Mouse (Mus musculus) frontal cortex, adult (tissue): ENCODE data around the gene Olfr601.
"Not testable (repeated sequence)": the region's sequence is repeated elsewhere in the genome, so short reads cannot be mapped to it uniquely, and the experiment has no call there.

Source experiments
- ATAC-seq: cut with Nextera tagmentation; 2 replicates; pipeline ENCODE4 v1.9.2; 2017; ENCODE audit warnings: mild to moderate bottlenecking, moderate library complexity, mixed read lengths; ENCODE audit not compliant: low TSS enrichment

Gene Olfr601

GRCm38 (mm10) chr7:103362555-103362954, at the start of gene Olfr601:
Gene Olfr601 (minus strand): TSS chr7:103362655.
- ATAC-seq: no peak

GRCm38 (mm10) chr7:103406521-103407055, 44.1 kb upstream of the Olfr601 start:
- not testable (repeated sequence) for ATAC-seq

GRCm38 (mm10) chr7:103398981-103399380, 36.5 kb upstream of the Olfr601 start:
- ATAC-seq: no peak

- ATAC-seq: no peak
These were observed 35.3 kb upstream of the Olfr601 start for GRCm38 (mm10) chr7:103397758-103398157.

GRCm38 (mm10) chr7:103386077-103386476, 23.6 kb upstream of the Olfr601 start, which contains the start of gene Olfr603:
Gene Olfr603 (minus strand): TSS chr7:103386177.
- no peak for ATAC-seq

- no peak for ATAC-seq
These were observed 12.9 kb downstream of the Olfr601 start, which contains the start of gene Olfr600 for GRCm38 (mm10) chr7:103349569-103349968. Gene Olfr600 (minus strand): TSS chr7:103349669.

- no peak for ATAC-seq
These were observed 26.8 kb downstream of the Olfr601 start, which contains the start of gene Olfr599 for GRCm38 (mm10) chr7:103335617-103336016. Gene Olfr599 (plus strand): TSS chr7:103335917.

- no peak for ATAC-seq
These were observed 39.2 kb downstream of the Olfr601 start, which contains the start of gene Olfr598 for GRCm38 (mm10) chr7:103323268-103323667. Gene Olfr598 (plus strand): TSS chr7:103323568.

GRCm38 (mm10) chr7:103316015-103316414, 46.4 kb downstream of the Olfr601 start, which contains the start of gene Olfr597:
Gene Olfr597 (plus strand): TSS chr7:103316315.
- ATAC-seq: not testable (repeated sequence)
